Mouse (Mus musculus) erythroblast, embryonic 14.5 days (primary cell): ENCODE measurements around the gene Nav1.

ENCODE experiments used
- GATA1 ChIP-seq: IDR thresholded peaks from 2 replicates; pipeline ENCODE4 v1.6.1; 2012; ENCODE audit warnings: low read length, inconsistent platforms, mixed read lengths
- TAL1 ChIP-seq: IDR thresholded peaks from 3 replicates; pipeline ENCODE4 v1.6.1; 2012; ENCODE audit warnings: low read length, inconsistent platforms, mixed read lengths

DNA sequence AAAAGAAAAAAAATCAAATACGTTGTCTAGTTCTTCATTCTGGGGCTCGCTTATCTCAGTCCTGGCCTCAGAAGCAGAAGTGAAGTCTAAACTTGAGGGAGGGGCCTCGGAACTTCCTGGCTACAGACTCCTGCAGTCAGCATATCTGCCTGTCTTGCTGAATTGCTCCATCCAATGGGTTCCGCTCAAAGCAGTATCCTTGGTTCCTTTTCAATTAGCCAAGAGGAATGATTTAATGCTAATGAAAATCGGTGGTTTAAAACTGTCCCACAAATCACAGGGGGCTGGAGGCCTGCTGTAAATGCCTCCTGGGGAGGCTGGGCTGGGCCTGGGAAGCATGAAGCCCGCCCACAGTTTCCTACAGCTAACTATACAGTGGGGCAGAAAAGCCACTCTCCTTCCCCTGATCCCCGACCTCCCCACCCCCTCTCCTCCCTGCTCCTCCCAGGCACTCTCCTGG is 12.9 kb upstream of the Nav1 start:
- TF ChIP-seq GATA1 (no peak), TAL1 (no peak)
